Mouse (Mus musculus): ENCODE data around the gene Telo2.

The Telo2 gene

GRCm38 (mm10) chr17:25057041-25057440 is 58.7 kb downstream of the Telo2 start:
- DNase-seq (ENCODE audit: extremely low spot score, low read depth, low spot score) = no peak

- DNase-seq (ENCODE audit: extremely low spot score, low read depth, low spot score) = no peak
These were observed 62.5 kb downstream of the Telo2 start for GRCm38 (mm10) chr17:25053274-25053673.
